Mouse (Mus musculus): ENCODE measurements around the gene Tm4sf4. TPM values are rescaled to one million over a fixed set of nuclear protein-coding genes. Genes with fewer than 3 reads are reported as not detected.

Tm4sf4 gene
- total and polyA plus RNA-seq, 3 experiments = not detected

- no peaks in the 10 kb centered on the region for H3K9me3 ChIP-seq (replicated peaks; ENCODE audit: low read length)
- DNase-seq (ENCODE audit: extremely low read depth) = peak; percentile 67
- H3K27me3 ChIP-seq (replicated peaks) = no peaks in the 10 kb centered on the region
- dilution Hi-C loops (cut with MboI; ENCODE audit: extremely low pct_ligation_motif_present, extremely low pct_unique_long_range_greater_than_20kb, low sequenced_read_pairs) (no loop called here), in situ Hi-C loops (cut with MboI; ENCODE audit: low pct_ligation_motif_present, low pct_unique_long_range_greater_than_20kb, low sequenced_read_pairs) (loop anchor here (10.0 kb wide), 1 partner anchor 171 kb away; no protein-coding TSS in a partner anchor)
- peaks cover 6 to 11% of the 10 kb centered on the region in 2 experiments; a peak in 3 of 4 replicates for H3K4me1 ChIP-seq (ENCODE audit: control insufficient read depth in 1 of 2, insufficient read depth in 2 of 2)
- H3K9ac ChIP-seq (ENCODE audit: insufficient read depth, low read depth) = no peak overlapping the region
- TF ChIP-seq POLR2A (IDR thresholded peaks at IDR 0.05; ENCODE audit: low read depth, low read length) (no peak), MAZ (IDR thresholded peaks at IDR 0.05; ENCODE audit: low read depth, low read length) (no peak), CTCF (conservative IDR thresholded peaks at IDR 0.05 in 1 of 2, IDR thresholded peaks at IDR 0.05 in 1 of 2; ENCODE audit: low read depth in 2 of 2, low read length in 2 of 2) (no peak), GABPA (IDR thresholded peaks at IDR 0.05; ENCODE audit: insufficient replicate concordance, low read depth, low read length) (no peak), TBP (conservative IDR thresholded peaks at IDR 0.05; ENCODE audit: low read depth, low read length) (no peak), CHD1 (IDR thresholded peaks at IDR 0.05; ENCODE audit: low read depth, low read length) (no peak), E2F4 (IDR thresholded peaks at IDR 0.05; ENCODE audit: insufficient replicate concordance, low read depth, low read length) (no peak), ZC3H11A (IDR thresholded peaks at IDR 0.05; ENCODE audit: low read depth, low read length) (no peak), ELF1 (IDR thresholded peaks at IDR 0.05; ENCODE audit: low read depth, low read length) (no peak), ZNF384 (IDR thresholded peaks at IDR 0.05; ENCODE audit: low read depth, low read length) (no peak), ZMIZ1 (IDR thresholded peaks at IDR 0.05; ENCODE audit: low read depth, low read length) (no peak), NRF1 (IDR thresholded peaks at IDR 0.05; ENCODE audit: low read depth, low read length) (no peak), JUND (conservative IDR thresholded peaks at IDR 0.05; ENCODE audit: low read depth, low read length) (peak; percentile 54), KAT2A (IDR thresholded peaks at IDR 0.05; ENCODE audit: insufficient replicate concordance, low read length) (no peak), RCOR1 (conservative IDR thresholded peaks at IDR 0.05; ENCODE audit: low read depth, low read length) (0 out of 2 replicates have a peak, but pooled peaks have one; percentile 18), SMC3 (IDR thresholded peaks at IDR 0.05; ENCODE audit: low read depth, low read length) (no peak), HCFC1 (IDR thresholded peaks at IDR 0.05; ENCODE audit: low read depth, low read length) (peak; percentile 24; the same call in 1 of the 2 replicates), USF2 (conservative IDR thresholded peaks at IDR 0.05; ENCODE audit: low read depth, low read length) (no peak), TCF12 (IDR thresholded peaks at IDR 0.05; ENCODE audit: low read depth, low read length) (no peak), EP300 (IDR thresholded peaks at IDR 0.05; ENCODE audit: low read length) (peak; percentile 50), SIN3A (IDR thresholded peaks at IDR 0.05; ENCODE audit: low read length) (no peak), MYC (IDR thresholded peaks at IDR 0.05; ENCODE audit: low read depth, low read length) (peak; percentile 99), ZKSCAN1 (IDR thresholded peaks at IDR 0.05; ENCODE audit: borderline replicate concordance, low read depth, low read length) (no peak), POLR2AphosphoS2 (IDR thresholded peaks at IDR 0.05; ENCODE audit: low read depth, low read length) (no peak), JUN (IDR thresholded peaks at IDR 0.05; ENCODE audit: insufficient read depth, low read depth, low read length) (peak; percentile 85), CHD2 (IDR thresholded peaks at IDR 0.05; ENCODE audit: low read length) (0 out of 2 replicates have a peak, but pooled peaks have one; percentile 22), NELFE (IDR thresholded peaks at IDR 0.05; ENCODE audit: low read depth, low read length) (no peak), IRF4 (IDR thresholded peaks at IDR 0.05; ENCODE audit: low read depth, low read length) (peak; percentile 60), MAX (IDR thresholded peaks at IDR 0.05; ENCODE audit: low read length) (peak; percentile 98), ETS1 (conservative IDR thresholded peaks at IDR 0.05; ENCODE audit: low read depth, low read length) (no peak), USF1 (IDR thresholded peaks at IDR 0.05; ENCODE audit: low read depth, low read length) (no peak), UBTF (IDR thresholded peaks at IDR 0.05; ENCODE audit: low read depth, low read length) (no peak), PAX5 (IDR thresholded peaks at IDR 0.05; ENCODE audit: low read length) (no peak), MAFK (IDR thresholded peaks at IDR 0.05; ENCODE audit: insufficient replicate concordance, low read length) (no peak), BHLHE40 (IDR thresholded peaks at IDR 0.05; ENCODE audit: low read depth, low read length) (peak; percentile 75), RAD21 (IDR thresholded peaks at IDR 0.05; ENCODE audit: low read depth, low read length) (no peak), MEF2A (IDR thresholded peaks at IDR 0.05; ENCODE audit: borderline replicate concordance, low read depth, low read length) (no peak), MXI1 (IDR thresholded peaks at IDR 0.05; ENCODE audit: low read depth, low read length) (peak; percentile 61; the same call in 1 of the 2 replicates)
- H3K79me2 ChIP-seq (replicated peaks; ENCODE audit: control insufficient read depth, extremely low read depth, insufficient read depth, poor library complexity, severe bottlenecking) = no peaks in the 10 kb centered on the region
- no peaks in the 10 kb centered on the region for H3K36me3 ChIP-seq (replicated peaks in 1 of 2; ENCODE audit: control insufficient read depth in 1 of 2, insufficient read depth in 1 of 2, low read length in 1 of 2)
- no peak overlapping the region for H3K27ac ChIP-seq (ENCODE audit: insufficient read depth, low read depth)
- no peak overlapping the region for H3K4me3 ChIP-seq (replicated peaks in 1 of 3; ENCODE audit: low read depth in 2 of 3, low read length in 2 of 3, poor library complexity in 1 of 3)
- H3K4me2 ChIP-seq (ENCODE audit: insufficient read depth, low read depth, poor library complexity, severe bottlenecking) = no peak overlapping the region
Observed at GRCm38 (mm10) chr3:57435364-57435763, 10.2 kb downstream of the Tm4sf4 start.

Measured in CH12.LX (cell line).